Mouse (Mus musculus) c-Kit-negative CD71-positive TER-119-positive erythroid progenitor cells, embryonic 14.5 days (primary cell): ENCODE results near the gene Kif1b.

ENCODE experiments used
- DNase-seq: peaks from one replicate; pipeline ENCODE4 v3.0.0-alpha.2; 2013; ENCODE audit warnings: low read depth, low spot score

The Kif1b gene

GRCm38 (mm10) chr4:149138515-149138914 is 169.0 kb downstream of the Kif1b start:
- no peak for DNase-seq

GRCm38 (mm10) chr4:149136982-149137770 is 170.3 kb downstream of the Kif1b start, which contains the start of gene Cenps:
Gene Cenps, minus strand, starts transcription at chr4:149137629.
- peak; percentile 76 for DNase-seq

GRCm38 (mm10) chr4:149136116-149136850 is 171.2 kb downstream of the Kif1b start:
- no peak for DNase-seq

GRCm38 (mm10) chr4:149133395-149133794 is 174.1 kb downstream of the Kif1b start:
- no peak for DNase-seq

- DNase-seq, result no peak
Measured at GRCm38 (mm10) chr4:149131789-149132565, 175.5 kb downstream of the Kif1b start.

GRCm38 (mm10) chr4:149131021-149131752 is 176.3 kb downstream of the Kif1b start:
- DNase-seq, result no peak

GRCm38 (mm10) chr4:149128467-149128866 is 179.0 kb downstream of the Kif1b start:
- no peak for DNase-seq

- DNase-seq, result no peak
Measured at GRCm38 (mm10) chr4:149126663-149127062, 180.8 kb downstream of the Kif1b start, which contains the start of gene Cort. Gene Cort, minus strand, starts transcription at chr4:149126763.
